11 mouse cellular contexts compared by ENCODE assay signal in genomic region chr14:118233786-118234540, GRCm38 (mm10). TPM values are rescaled to one million over a fixed set of nuclear protein-coding genes. Genes with fewer than 3 reads are reported as not detected.
DNase-seq lines count a peak whose midpoint lies in the region; ATAC-seq and TF ChIP-seq lines count a peak whose summit lies in the region.
"Had no signal": no experiment of that assay in that cellular context is flagged by ENCODE, and none has a peak within 500 bp of the region (broad histone marks: within the 10 kb centered on the region; RNA-seq: fewer than 3 reads in every experiment).

No protein-coding gene starts in this region.

- no peak for ATAC-seq in midbrain, embryonic 15.5 days (replicated peaks)

- H3K9ac ChIP-seq in midbrain, embryonic 15.5 days = peak overlapping the region; percentile 45

- peak; percentile 20 for DNase-seq in kidney, adult 2 months
- no peak for DNase-seq in kidney, adult 8-10 months
- peak; percentile 38 for DNase-seq in embryo, embryonic 10 days (ENCODE audit: low spot score)
- DNase-seq in heart, postnatal 4 days = peak; percentile 9
- DNase-seq in thymus, postnatal 4 days = no peak
- no peak for DNase-seq in thymus, adult 18-20 months
- DNase-seq in thymus, postnatal 36 days = no peak
- DNase-seq: adrenal gland, postnatal 14 days had no signal

- H3K4me2 ChIP-seq in midbrain, embryonic 15.5 days = peak overlapping the region; percentile 74

- H3K4me3 ChIP-seq in kidney, adult 2 months (ENCODE audit: insufficient read depth, low read depth, low read length) = no peak overlapping the region
- H3K4me3 ChIP-seq in midbrain, embryonic 15.5 days = peak overlapping the region; percentile 49

- H3K36me3 ChIP-seq in kidney, adult 2 months (ENCODE audit: control insufficient read depth, insufficient read depth, low read length) = no peaks in the 10 kb centered on the region
- H3K36me3 ChIP-seq in midbrain, embryonic 15.5 days (replicated peaks) = no peaks in the 10 kb centered on the region

- TF ChIP-seq CTCF in kidney, adult 2 months (conservative IDR thresholded peaks at IDR 0.05; ENCODE audit: insufficient read depth, insufficient read length, low read depth, low read length) = no peak

- peaks cover 32% of the 10 kb centered on the region for H3K27me3 ChIP-seq in kidney, adult 2 months (replicated peaks; ENCODE audit: control insufficient read depth, insufficient read depth, low read length)
- H3K27me3 ChIP-seq in midbrain, embryonic 15.5 days (replicated peaks) = peaks cover 14% of the 10 kb centered on the region

- H3K9me3 ChIP-seq in midbrain, embryonic 15.5 days = no peaks in the 10 kb centered on the region

- H3K27ac ChIP-seq in kidney, adult 2 months (ENCODE audit: insufficient read depth, low read depth, low read length) = no peak overlapping the region
- peak overlapping the region; percentile 85 for H3K27ac ChIP-seq in midbrain, embryonic 15.5 days

- WGBS in kidney, adult 2 months = 11% methylated on average over 26 of the region's 26 CpGs
- 4% methylated on average over 26 of the region's 26 CpGs for WGBS in midbrain, embryonic 15.5 days

- no peak for TF ChIP-seq POLR2A in kidney, adult 2 months (IDR thresholded peaks at IDR 0.05; ENCODE audit: low read depth, low read length)

- no peaks in the 10 kb centered on the region for H3K4me1 ChIP-seq in kidney, adult 2 months (ENCODE audit: control insufficient read depth, insufficient read depth, low read length)
- H3K4me1 ChIP-seq in midbrain, embryonic 15.5 days = peaks cover 49% of the 10 kb centered on the region

RNA-seq across cellular contexts. Expression of gene Sox21, which starts 2.9 kb away (rescaled TPM):
- polyA plus RNA-seq in kidney, adult 2 months (2012; rRNA removed) = not detected in 2 replicates
- not detected for total RNA-seq in heart, postnatal 4 days (2021)
- polyA plus RNA-seq in midbrain, embryonic 15.5 days (2015; fragmentation: Nextera tagmentation; extraction: Ambion mirVana) = 9.8 and 11.6 TPM in 2 replicates
- total RNA-seq: adrenal gland, postnatal 14 days had no signal

RNA-seq across cellular contexts. Expression of gene Gm9376, which starts 32.8 kb away (rescaled TPM):
- polyA plus RNA-seq in kidney, adult 2 months (2012; rRNA removed) = not detected in 2 replicates
- total RNA-seq in heart, postnatal 4 days (2021) = not detected
- not detected in 2 replicates for polyA plus RNA-seq in midbrain, embryonic 15.5 days (2015; fragmentation: Nextera tagmentation; extraction: Ambion mirVana)
- total RNA-seq: adrenal gland, postnatal 14 days had no signal
- polyA plus RNA-seq: C2C12; gonadal fat pad, adult 2 months had no signal

Comparison
In these comparisons a context has a peak if more than half of its experiments do, and no peak if none do; other contexts are left out.
1. DNase-seq: peak in kidney, adult 2 months (single experiment), embryo, embryonic 10 days (single experiment) and heart, postnatal 4 days (single experiment); none in kidney, adult 8-10 months (0 of 2), thymus, postnatal 4 days (single experiment), thymus, adult 18-20 months (0 of 2) and thymus, postnatal 36 days (0 of 2).
2. RNA of gene Sox21, which starts 2.9 kb away (polyA plus RNA-seq): 9.8 to 11.6 TPM in midbrain, embryonic 15.5 days; not detected in kidney, adult 2 months; every median in the first group is over 10 times any median in the second.